Mouse (Mus musculus) spleen, adult 2 months (tissue): Measurements from ENCODE around the gene Fjx1. TPM values are rescaled to one million over a fixed set of nuclear protein-coding genes. Genes with fewer than 3 reads are reported as not detected.

Experiments used
- DNase-seq, 2 experiments: peaks; one replicate each; pipeline versions ENCODE4 v3.0.0 to v3.0.0-alpha.2; 2012 to 2021; ENCODE audit warnings: low spot score in 2 of 2, low read depth in 1 of 2
- H3K27ac ChIP-seq: fragments of 200-500 bp; 2 replicates; pipeline ENCODE4 v1.5.1; 2012; ENCODE audit warnings: low read length, inconsistent platforms; ENCODE audit not compliant: insufficient read depth
- H3K27me3 ChIP-seq: fragments of 200-500 bp; 2 replicates; pipeline ENCODE4 v1.6.1; 2012; ENCODE audit warnings: mild to moderate bottlenecking, moderate library complexity, low read length, inconsistent platforms; ENCODE audit not compliant: control insufficient read depth, insufficient read depth
- H3K36me3 ChIP-seq: fragments of 200-500 bp; 2 replicates; pipeline ENCODE4 v1.6.1; 2012; ENCODE audit warnings: mild to moderate bottlenecking, low read length, inconsistent platforms; ENCODE audit not compliant: control insufficient read depth, insufficient read depth
- H3K4me1 ChIP-seq: fragments of 200-500 bp; 2 replicates; pipeline ENCODE4 v1.6.1; 2011; ENCODE audit warnings: inconsistent platforms; ENCODE audit not compliant: control insufficient read depth, insufficient read depth, insufficient read length
- H3K4me3 ChIP-seq: fragments of 200-500 bp; 2 replicates; pipeline ENCODE4 v1.5.1; 2011; ENCODE audit warnings: mild to moderate bottlenecking, inconsistent platforms; ENCODE audit not compliant: insufficient read depth, insufficient read length; ENCODE audit errors: extremely low read depth
- CTCF ChIP-seq: fragments of 200-500 bp; IDR thresholded peaks from 2 replicates; pipeline ENCODE4 v1.5.1; 2011; ENCODE audit warnings: mild to moderate bottlenecking, inconsistent platforms; ENCODE audit not compliant: insufficient read depth, insufficient read length, insufficient replicate concordance; ENCODE audit errors: extremely low read depth
- POLR2A ChIP-seq: fragments of 200-500 bp; IDR thresholded peaks from 2 replicates; pipeline ENCODE4 v1.6.1; 2011; ENCODE audit warnings: low read depth, low read length, inconsistent platforms
- WGBS: fragments of 180-500 bp; shearing (Covaris S2); methylation state at CpG from one replicate; pipeline ENCODE4 v1.1.7; 2018; 5-methylcytosine and 5-hydroxymethylcytosine counted together
- polyA plus RNA-seq: library from polyadenylated mRNA; depleted of rRNA; stranded (reverse); fragments of >200 nt; gene quantifications from 2 replicates; pipeline ENCODE4 v1.2.3, GENCODE M21; 2012

The Fjx1 gene
- polyA plus RNA-seq, 1 experiment: 0.98 TPM

- H3K27me3 ChIP-seq: no peaks in the 10 kb centered on the region; the same call in 1 of the 2 replicates
- H3K4me3 ChIP-seq: no peak overlapping the region
- H3K36me3 ChIP-seq: no peaks in the 10 kb centered on the region
- 92% methylated on average over 3 of the region's 3 CpGs for WGBS
- TF ChIP-seq POLR2A (no peak), CTCF (no peak)
- H3K27ac ChIP-seq: no peak overlapping the region
- no peak for DNase-seq
- H3K4me1 ChIP-seq: no peaks in the 10 kb centered on the region
Observed at GRCm38 (mm10) chr2:102426434-102426833, 25.9 kb downstream of the Fjx1 start.

DNA sequence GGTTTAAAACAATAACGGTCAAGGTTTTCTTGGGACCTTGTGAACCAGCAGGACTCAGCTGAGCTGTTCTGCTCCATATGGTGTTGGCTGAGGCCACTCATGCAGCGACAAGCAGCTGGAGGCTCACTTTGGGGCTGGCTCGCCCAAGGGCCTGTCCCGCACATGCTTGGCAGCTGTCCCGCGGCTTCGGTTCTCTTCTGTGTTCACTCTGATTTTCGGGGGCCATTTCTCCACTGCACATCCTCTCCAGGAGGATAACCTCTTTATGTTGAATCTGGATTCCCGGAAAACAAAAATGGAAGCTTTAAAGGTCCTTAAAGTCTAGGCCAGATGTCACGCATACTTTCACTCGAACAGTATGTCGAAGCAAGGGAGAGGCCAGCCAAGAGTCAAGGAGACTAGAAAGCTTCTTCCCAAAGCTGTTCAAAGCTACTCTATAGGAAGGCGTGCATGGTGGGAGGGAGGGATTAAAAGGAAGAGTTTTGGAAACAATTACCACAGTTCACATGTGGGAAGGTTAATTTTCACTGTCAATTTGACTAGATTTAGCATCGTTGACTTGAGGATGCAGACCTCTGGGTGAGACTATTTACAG is 36.1 kb downstream of the Fjx1 start:
- Histone ChIP-seq H3K27ac (no peak overlapping the region), H3K36me3 (no peaks in the 10 kb centered on the region), H3K27me3 (no peaks in the 10 kb centered on the region), H3K4me3 (no peak overlapping the region), H3K4me1 (no peaks in the 10 kb centered on the region)
- TF ChIP-seq CTCF (no peak), POLR2A (no peak)
- WGBS: 93% methylated on average over 14 of the region's 14 CpGs
- no peak for DNase-seq

- Histone ChIP-seq H3K27me3 (no peaks in the 10 kb centered on the region), H3K4me3 (no peak overlapping the region), H3K36me3 (no peaks in the 10 kb centered on the region), H3K4me1 (no peaks in the 10 kb centered on the region), H3K27ac (no peak overlapping the region)
- no peak for DNase-seq
- TF ChIP-seq POLR2A: no peak
- no peak for TF ChIP-seq CTCF
- WGBS: 51% methylated on average over 2 of the region's 2 CpGs
Observed at GRCm38 (mm10) chr2:102412738-102413137, 39.6 kb downstream of the Fjx1 start.

DNA sequence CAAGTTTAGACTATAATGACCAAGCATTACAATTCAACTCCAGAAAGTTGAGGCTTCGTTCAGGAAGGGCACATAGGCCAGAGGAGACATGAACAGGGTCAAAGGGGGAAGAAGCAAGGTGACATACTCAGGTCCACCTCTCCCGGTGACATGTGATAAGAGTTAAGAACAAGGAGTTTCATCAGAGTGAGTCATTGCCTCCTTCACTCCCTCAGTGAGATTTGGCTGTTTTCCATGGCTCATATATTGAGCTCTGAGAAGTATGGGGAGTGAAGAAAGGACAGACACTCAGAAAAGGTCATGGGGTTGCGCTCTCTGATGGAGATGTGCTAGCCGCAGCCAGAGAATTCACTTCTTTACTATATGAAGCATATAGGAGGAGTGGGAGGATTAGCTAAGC is 41.7 kb downstream of the Fjx1 start:
- TF ChIP-seq POLR2A: no peak
- TF ChIP-seq CTCF: no peak
- Histone ChIP-seq H3K4me1 (no peaks in the 10 kb centered on the region), H3K27me3 (no peaks in the 10 kb centered on the region), H3K36me3 (no peaks in the 10 kb centered on the region), H3K4me3 (no peak overlapping the region), H3K27ac (no peak overlapping the region)
- WGBS: 85% methylated on average over 4 of the region's 4 CpGs
- no peak for DNase-seq

GRCm38 (mm10) chr2:102409741-102410140 is 42.6 kb downstream of the Fjx1 start:
- Histone ChIP-seq H3K36me3 (no peaks in the 10 kb centered on the region), H3K4me3 (no peak overlapping the region), H3K4me1 (no peaks in the 10 kb centered on the region), H3K27ac (no peak overlapping the region), H3K27me3 (no peaks in the 10 kb centered on the region)
- 83% methylated on average over 3 of the region's 3 CpGs for WGBS
- no peak for DNase-seq
- TF ChIP-seq CTCF (no peak), POLR2A (no peak)

GRCm38 (mm10) chr2:102407363-102408184 is 44.7 kb downstream of the Fjx1 start, which contains the start of gene Trim44:
Gene Trim44, minus strand, starts transcription at chr2:102407828.
- no peak within 1 kb of the TSS for H3K27ac ChIP-seq
- H3K27me3 ChIP-seq: no peaks in the 10 kb centered on the region
- 75% methylated on average over 14 of the region's 14 CpGs for WGBS
- no peak within 1 kb of the TSS for H3K4me3 ChIP-seq
- no peaks in the 10 kb centered on the region for H3K36me3 ChIP-seq
- no peaks in the 10 kb centered on the region for H3K4me1 ChIP-seq
- TF ChIP-seq CTCF (no peak), POLR2A (no peak)
- no peak for DNase-seq

- Histone ChIP-seq H3K27me3 (no peaks in the 10 kb centered on the region), H3K4me1 (no peaks in the 10 kb centered on the region), H3K36me3 (no peaks in the 10 kb centered on the region), H3K27ac (no peak overlapping the region), H3K4me3 (no peak overlapping the region)
- no peak for TF ChIP-seq POLR2A
- TF ChIP-seq CTCF: no peak
- no peak for DNase-seq
- WGBS: 90% methylated on average over 4 of the region's 4 CpGs
Observed at GRCm38 (mm10) chr2:102406324-102407304, 45.7 kb downstream of the Fjx1 start.
